Mouse (Mus musculus): ENCODE measurements around the gene Sec1.
A peak's percentile ranks its signal among the peaks of the same experiment; 100 is the strongest.
"Not testable (repeated sequence)": the region's sequence is repeated elsewhere in the genome, so short reads cannot be mapped to it uniquely, and the experiment has no call there.

Sec1 gene

DNA sequence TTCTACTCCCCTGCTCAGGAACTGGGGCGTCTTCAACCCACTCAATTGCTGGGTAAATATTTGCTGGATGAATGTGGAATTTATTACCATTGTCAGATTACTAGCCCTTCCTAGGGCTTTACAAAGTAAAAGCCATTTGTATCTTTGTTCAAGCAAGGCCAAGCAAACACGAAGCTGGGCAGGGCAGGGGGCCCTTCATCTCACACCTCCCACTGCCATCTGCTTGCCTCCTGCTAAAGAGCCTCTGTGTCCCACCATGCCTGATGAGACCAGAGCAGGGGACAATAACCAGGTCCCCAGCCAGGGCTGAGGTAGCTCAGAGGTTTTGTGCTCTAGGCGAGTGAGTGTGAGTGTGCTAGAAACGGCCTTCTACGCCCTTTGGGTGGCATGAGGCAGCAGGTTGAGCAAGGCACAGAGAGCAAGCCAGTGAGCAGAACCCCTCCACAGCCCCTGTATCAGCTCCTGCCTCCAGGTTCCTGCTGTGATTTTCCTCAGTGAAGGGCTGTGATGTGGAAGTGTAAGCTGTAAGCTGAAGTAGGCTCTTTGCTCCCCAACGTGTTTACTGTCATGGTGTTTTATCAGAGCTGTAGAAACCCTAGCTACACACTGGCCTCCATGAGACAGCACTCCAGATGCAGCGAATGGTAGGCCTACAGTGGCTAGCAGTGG, 16.4 kb downstream of the Sec1 start:
- DNase-seq, result no peak

DNA sequence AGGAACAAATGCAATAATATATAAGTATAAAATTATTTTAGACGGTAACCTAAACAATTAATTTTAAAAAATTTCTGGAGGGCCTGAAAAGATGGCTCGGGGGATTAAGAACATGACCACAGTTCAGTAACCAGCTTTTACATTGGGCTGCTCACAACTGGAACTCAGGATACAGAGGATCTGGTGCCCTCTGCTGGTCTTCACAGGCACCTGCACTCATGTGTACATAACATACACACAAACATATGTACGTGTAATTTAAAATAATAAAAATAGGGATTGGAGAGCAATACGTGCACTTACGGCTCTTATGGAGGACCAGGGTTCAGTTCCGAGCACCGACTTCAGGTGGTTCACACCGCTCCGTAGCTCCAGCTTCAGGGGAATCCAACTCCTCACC, 25.3 kb downstream of the Sec1 start:
- DNase-seq, result no peak

DNA sequence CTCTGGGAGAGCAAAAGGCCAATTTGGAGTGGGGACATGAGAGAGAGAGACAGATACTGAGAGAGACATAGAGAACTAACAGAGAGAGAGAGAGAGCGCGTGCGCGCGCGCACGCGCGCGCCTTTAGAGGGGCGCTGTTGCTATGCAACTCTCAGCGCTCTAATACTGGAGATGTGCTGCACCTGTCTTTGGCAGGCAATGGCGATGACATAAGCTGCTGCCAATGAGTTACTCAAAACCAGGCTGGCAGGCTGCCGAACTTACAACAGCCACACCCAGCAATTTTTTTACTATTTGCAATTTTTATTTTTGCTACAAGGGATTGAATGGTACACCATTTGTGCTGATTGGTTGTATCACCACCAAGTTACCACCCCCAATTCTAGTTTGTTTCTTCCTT, 26.4 kb downstream of the Sec1 start:
- peak in 1 of 2 experiments; percentile 40 for DNase-seq

DNA sequence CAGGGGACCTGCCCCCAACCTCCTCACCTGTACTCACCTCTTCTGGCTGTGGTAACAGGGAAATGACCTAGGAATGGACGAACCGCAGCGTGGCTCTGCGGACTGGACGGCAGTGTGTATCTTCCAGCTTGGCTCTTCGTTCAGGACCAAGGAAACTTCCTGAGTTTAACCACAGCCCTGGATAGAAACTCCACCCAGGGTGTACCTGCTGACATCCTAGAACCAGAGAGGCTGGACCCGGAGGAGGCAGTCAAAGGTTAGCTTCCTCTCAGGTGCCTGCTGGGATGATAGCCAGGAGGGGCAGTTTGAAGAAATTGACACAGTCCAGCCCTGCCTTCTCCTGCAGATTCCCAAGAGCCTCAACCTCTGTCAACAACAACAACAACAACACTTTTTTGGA, 28.0 kb downstream of the Sec1 start, which contains the start of gene Fut2:
Gene Fut2, minus strand, starts transcription at position 234 of the 400 bp plus-strand sequence.
- no peak for DNase-seq

DNA sequence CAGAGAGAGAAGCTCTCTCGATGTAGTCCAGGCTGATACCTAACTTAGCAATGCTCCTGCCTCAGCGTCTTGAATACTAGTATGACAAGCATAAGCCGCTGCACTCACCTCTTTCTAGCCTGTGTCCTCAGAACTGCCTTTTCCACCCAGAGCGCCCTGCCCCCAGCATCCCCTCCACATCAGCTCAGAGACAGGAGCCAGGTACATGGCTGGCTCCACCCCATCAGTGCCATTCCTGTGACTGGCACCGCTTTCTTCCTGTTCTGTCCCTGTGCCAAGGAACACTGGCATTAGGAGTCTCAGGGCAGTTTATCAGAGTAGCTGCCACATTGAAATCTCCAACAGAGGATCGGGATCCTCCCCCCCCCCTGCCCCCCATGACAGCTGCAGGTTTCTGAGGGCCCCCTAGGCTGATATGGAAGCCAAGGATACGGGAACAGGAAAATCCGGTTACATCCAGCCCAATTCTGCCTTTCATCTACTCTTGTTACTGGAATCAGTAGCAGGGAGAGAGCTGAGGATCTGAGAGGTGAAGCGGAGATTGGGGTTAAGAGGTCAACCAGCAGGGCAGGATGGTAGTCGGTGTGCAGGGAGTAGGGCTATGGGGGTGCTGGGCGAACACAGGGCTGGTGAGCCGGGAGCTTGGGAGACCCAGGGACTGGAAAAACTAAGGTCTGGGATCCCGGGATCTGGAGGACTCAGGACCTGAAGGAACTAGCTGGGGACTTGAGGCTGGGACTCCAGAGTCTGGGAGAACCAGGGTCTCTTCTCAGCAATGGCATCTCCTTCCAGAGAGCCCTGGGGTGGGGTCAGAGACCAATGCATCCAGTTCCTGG, 28.7 kb downstream of the Sec1 start:
- peak in 1 of 2 experiments; percentile 41 for DNase-seq

DNA sequence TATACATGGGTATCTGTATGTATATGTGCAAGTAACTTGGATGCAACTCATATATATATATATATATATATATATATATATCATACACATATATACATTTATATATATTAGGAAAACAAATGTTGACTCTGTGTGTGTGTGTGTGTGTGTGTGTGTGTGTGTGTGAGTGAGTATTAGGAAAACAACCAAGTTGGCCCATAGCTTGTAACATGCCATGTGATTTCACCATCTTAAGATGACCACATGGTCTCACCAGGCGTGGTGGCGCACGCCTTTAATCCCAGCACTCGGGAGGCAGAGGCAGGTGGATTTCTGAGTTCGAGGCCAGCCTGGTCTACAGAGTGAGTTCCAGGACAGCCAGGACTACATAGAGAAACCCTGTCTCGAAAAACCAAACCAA, 32.5 kb downstream of the Sec1 start:
- DNase-seq, result not testable (repeated sequence)

DNA sequence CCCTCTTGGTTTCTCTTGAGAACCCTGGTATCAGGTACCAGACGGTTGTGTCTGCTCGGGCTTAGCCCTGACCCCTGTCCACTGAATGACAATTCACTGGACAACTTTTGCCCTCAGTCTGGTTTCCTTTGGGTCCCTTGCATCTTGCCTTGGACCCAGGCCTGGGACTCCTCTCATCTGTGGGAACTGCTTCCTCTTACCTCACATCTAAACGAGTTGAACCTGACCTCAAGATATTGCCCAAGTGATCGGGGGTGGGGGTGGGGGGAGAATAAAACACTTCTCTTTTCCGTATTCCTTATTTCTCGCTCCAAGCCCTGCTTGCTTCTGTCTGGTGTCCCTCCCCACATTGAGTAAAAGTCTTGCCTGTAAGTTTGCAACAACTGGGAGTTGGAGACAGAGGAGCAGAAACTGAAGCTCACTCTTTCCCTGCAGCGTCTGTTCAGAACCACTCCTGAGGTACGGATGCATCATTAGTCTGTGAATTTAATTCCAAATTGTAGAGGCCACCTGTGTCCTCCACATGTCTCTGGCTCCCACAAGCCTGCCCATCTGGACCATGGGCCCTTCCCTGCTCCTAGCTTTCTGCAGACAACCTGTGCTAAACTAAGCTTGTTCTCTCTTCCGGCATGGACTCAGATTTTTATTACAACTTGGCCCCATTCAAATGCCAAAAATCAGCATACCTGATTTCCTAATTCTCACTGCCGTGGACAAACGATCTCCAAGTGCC, 33.3 kb downstream of the Sec1 start:
- DNase-seq, result no peak

DNA sequence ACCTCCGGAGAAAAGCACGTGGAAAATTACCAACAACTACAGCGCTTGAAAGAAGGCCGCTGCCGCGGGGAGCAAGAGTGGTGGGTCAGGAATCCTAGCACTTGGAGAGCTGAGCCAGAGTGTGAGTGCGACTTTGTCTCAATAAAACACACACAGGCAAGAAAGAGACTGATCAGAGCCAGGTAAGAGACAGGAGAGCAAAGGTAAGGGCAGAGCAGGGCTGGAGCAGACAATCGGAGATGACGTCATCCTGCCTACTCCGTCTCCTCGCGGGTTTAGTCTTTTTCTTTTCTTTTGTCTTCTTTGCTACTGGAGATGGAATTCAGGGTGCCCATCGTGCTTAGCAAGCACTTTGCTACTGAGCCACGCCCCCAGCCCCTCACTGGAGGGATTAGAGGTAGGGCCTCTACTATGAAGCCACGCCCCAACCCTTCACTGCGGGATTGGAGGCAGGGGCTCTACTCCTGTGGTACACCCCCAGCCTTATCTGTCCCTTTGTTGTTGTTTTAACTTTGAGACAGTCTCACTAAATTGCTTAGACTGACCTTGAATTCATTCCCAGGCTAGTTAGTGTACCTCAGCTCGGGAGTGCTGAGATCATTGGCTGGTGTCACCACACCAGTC, 39.7 kb downstream of the Sec1 start:
- no peak for DNase-seq

DNA sequence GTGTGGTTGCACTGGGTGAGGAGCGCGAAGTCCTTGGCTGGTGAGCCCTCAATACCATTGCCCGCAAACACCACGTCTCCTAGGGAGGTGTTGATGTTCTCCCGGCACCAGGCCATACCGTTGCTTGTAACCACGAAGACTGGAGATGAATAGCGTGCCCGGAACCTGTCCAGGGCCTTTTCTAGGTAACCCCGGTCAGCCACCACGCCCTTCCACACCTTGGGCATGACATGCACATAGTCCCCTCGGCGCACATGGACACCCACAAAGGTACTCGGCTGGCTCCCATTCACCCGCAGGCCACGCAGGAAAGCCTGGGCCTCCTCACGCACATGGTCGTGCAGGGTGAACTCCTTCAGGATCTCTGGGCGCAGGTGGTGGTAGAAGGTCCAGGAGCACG, 43.7 kb downstream of the Sec1 start:
- DNase-seq, result not testable (repeated sequence)

DNA sequence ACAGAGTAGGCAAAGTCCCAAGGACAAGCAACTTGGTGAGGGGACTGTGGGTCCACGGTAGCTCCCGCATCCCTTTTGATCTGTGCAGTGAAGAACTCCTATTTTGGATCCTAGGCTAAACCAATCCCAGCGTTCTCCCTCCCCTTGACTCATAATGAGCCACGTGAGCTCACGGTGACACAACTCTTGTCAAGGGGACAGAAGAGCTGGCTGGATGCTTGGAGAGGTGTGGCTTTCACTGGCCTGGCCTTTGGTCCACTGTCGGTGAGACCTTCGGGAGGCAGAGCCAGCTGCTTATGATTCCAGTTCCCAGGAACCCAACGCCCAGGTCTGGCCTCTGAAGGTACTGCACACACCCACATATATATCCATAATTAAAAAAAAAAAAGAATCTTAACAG, 44.9 kb downstream of the Sec1 start:
- no peak for DNase-seq

DNA sequence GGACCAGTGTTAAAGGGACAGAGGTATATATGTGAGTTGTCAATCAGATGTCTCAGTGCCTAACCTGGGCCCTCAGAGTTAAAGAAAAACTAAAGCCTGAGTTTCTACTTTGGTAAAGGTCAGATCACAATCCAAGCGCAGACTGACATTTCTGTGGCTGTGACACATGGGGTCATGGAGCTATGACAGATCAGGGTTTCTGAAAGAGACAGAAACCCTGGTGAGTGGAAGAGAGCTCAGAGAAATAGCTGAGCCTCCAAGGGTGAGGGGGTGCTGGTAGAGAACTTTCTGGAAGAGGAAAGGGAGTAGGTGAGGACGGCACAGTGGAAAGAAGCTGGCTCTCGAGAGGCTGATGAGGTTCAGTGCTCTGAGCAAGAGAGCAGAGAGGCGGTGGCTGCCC, 47.5 kb downstream of the Sec1 start:
- DNase-seq, result no peak

DNA sequence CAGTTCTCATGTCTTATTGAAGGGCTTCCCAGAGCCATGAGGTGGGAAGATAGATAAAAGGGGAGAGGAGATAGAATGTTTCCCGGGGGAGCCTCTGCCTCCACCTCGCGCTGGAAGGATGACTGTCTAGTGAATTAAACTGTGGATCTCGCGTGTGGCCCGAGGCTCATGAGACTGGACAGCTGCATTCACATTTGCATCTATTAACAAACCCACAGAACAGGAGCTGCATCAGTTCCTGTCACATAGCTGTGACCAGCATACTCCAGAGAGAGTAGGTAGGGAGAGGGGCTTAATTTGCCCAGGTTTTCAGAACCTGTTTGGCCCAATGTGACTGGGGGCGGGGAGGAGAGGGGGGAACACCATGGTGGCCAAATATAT, 48.6 kb downstream of the Sec1 start:
- no peak for DNase-seq

DNA sequence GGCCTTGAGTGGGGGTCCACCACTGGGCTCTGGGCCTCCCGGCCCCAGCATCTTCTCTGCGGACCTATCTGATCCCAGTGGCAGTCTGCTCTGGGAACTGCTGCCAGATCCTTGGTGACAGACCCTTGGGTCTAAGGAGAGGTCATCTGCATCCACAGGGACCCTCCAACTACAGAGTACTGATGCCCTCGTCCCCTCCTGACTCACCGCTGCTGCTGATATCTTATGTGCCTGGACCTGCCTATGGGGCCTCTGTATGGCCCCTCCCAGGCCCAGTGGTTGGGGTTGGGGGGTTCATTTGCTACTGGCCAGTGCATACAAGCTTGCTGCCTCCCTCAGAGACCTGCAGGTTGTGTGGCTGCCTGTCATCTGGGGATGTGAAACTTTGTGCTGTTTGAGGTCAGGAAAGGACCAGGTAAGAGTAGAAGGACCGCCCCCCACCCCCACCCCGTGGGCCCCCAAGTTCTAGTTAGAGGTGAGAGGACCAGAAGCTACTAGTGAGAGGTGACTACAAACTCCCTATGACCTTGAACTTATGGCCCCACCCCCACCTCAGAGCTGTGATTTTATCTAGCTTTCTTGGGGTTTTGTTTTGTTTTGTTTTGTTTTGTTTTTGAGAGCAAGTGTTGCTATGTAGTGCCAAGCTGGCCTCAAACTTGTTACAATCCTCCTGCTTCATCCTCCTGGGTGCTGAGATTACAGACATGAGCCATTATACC, 49.2 kb downstream of the Sec1 start:
- peak in 1 of 2 experiments; percentile 27 for DNase-seq

DNA sequence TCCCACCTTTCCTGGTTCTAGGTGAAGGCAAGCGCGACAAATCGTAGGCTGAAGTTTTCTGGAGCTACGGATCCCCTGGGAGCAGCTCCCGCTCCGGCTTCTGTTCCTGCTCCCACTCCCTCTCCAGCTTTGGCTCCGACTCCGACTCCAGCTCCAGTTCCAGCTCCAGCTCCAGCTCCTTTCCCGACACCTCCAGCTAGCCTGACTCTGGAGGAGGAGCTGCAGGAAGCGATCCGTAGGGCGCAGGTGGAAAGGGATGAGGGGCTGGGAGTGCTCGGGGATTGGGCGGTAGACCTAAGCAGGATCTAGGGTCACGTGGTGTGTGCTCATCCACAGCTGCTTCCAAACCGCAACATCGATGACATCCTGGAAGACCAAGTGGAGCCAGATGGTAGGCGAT, 50.0 kb downstream of the Sec1 start:
- peak; percentile 69 to 83 for DNase-seq

DNA sequence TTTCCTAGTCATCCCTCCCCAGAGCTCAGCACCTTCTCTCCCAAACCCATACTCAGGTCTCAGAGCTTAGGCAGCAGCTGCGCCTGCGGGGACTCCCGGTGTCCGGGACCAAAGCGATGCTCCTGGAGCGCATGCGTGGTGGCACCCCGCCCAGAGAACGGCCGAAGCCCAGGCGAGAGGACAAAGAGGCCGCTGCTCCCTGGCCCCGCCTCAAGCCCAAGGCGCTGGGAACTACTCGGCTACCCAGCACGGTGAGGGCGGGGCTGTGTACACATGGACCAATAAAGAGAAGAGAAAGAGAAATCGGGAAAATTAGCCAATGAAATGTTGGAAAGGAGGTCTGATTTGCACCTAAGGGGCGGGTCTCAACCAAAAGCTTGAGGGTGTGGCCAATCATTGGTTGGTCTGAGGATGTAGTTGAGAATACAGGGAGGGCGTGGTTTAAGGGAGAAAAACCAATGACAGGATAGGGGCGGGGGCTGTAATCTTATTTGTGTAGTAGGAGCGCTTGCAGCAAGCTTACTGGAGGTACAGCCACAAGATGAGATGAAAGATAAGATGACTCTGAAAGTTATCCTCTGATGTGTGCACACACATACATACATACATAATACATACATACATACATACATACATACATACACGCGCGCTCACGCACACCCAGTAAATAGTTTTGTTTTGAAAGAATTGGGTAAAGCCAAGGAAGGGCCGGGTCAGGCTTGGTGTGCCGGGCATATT, 50.6 kb downstream of the Sec1 start:
- peak; percentile 99 for DNase-seq

DNA sequence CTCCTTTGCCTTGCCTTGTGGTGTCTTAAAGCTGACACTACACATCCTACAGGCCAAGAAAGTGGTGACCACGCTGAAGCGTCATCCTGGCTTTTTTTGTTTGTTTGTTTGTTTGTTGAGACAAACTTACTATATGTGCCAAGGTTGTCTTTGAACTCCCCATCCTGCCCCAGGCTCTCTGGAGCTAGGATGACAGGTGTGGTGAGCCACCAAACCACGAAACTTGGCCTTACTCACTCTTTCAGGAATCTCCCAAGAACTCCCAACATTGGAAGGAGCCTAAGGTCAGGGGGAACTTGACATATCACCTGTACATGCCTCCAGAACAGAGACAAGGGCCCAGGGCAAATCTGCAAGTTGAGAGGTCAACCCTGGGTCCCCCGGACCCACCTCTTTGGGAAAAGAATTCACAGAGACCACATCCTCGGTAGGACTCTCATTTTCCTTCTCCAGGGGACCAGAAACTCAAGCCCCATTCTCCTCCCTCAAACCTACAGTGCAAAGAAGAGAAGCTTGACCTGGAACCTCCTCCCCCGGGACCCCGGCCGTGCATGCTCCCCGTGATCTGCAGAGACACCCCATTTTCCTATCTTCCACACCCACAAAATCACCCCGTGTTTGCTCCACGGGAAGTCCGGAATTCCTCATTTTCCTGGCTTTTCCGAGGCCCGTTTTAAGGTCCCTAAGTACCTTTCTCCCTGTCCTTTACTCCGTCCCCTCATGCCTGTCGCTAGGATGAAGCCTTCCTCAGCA, 51.5 kb downstream of the Sec1 start:
- peak in 1 of 2 experiments; percentile 56 for DNase-seq

DNA sequence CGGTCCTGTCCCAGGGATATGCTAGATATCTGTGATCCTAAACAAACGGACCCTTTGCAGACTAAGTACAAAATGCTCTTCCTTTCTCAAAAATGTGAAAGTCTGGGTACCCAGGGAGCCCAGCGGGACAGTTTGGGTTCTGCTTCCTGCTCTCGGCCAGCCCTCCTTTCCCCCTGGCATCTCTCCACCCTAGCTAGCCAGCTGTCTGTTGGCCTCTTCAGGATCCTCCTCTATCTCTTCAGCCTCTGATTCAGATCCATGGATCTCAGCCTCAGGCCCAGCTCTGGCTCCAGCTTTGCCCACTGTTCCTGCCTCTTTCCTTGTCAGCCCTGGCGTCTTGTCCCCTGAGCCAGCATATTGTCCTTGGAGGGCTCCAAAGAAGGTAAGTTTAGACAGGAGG, 52.1 kb downstream of the Sec1 start:
- DNase-seq, result peak; percentile 62 to 74

DNA sequence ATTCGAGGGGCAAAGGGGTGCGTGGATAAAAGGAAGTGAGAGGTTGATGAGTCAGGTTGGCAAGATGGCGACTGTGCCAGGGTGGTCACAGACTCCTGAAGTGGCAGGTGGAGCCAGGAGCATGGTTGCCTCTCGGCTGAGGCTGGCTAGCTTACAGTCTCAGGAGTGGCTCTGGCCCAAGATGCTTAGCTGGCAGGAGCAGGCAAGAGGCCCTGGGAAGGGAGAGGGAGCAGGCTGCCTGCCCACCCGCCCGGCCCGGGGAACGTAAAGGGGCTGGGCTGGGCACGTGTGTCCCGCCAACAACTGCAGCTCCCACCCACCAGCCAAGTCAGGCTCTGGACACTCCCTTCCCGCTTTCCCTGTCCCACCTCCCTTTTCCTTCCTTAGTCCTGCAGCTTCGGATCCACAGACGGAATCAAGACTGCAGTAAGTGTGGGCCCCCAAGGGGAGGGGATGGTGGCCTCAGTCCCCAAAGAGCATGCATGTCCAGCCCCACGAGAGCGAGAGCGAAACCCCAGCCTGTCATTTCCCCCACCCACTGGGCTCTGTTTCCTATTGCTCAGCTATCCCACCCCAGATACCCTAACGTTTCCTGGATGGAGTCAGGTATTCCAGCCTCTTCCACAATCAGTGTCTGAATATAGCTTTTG, 52.7 kb downstream of the Sec1 start:
- DNase-seq, result peak; percentile 72 to 75

DNA sequence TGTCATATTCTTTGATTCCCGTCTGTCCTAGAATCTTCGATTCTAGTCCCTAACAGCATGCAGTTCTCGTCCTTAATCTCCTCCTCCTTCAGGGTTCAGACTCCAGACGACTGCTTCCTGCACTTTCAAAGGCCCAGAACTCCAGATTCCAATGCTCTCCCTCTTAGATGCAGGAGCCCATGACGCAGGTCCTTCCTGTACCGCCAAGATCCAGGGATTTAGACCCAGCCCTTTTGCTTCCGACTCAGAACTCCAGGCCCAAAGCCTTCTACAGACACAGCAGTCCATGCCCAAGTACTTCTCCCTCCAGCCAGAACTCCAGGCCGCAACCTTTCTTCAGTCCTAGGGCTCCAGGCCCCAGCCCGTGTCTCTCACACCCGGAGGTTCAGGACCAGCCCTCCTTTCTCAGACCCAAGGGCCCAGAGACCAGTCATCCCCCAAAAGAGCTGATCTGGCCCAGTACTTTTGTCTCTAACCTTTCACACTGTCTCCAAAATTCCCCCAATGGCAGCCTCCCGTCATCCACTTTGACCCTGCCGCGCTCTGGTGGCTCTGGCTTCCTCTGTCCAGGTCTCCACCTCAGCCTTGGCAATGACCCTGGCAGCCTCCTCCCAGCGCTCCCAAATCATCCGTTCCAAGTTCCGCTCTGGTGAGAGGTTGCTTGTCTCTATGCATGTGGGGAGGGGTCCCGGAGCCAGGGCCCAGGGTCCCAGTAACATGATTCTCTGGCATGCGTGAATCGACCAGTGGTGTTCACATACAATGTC, 53.8 kb downstream of the Sec1 start:
- no peak for DNase-seq

Data from cerebellum, postnatal 14 days (tissue).